Mouse (Mus musculus): ENCODE measurements at regions not wholly inside any gene's neighbourhood (a gene's known extent, or its start where the extent isn't known, plus 50 kb on each side); places are given as distances from the start of the nearest gene placed in this dataset.

DNA sequence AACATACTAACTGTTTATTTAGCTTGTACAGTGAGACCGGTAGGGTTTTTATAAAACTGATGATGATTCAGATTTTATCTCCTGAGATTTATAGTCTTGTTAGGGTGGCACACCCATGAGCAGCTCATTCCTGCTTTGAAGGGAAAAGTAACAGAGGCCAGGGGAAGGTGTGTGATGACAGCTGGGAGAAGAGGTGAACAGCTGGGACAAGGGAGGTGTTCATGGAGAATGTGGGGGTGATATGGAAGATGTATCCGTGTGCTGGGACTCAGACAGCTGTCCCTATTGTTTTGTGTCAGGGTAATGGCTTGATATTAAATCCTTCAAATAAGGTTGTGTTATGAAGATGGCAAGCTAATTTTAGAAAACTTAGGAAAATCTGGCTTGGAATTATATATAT, 2238.4 kb upstream of the Gm7489 start:
- DNase-seq (ENCODE audit: low spot score) = no peak

DNA sequence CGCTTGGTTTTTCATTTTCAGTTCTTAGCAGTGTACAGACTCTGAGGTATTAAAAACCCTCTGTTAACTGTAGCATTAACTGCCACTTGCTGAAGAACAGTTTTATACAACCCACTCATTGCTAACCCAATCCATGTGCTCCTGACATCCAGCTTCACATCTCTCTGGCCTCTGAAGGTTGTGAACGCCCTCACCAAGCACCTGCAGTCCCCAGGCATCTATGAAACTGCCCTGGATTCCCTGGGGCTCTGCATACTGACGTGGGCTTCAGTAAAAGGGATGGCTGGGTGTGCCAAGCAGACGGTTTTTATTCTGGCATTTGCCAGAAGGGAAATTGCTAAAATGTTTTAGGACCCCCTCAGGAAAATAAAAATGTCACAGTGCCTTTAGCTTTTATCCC, 2232.2 kb upstream of the Gm7489 start:
- DNase-seq (ENCODE audit: low spot score) = no peak

DNA sequence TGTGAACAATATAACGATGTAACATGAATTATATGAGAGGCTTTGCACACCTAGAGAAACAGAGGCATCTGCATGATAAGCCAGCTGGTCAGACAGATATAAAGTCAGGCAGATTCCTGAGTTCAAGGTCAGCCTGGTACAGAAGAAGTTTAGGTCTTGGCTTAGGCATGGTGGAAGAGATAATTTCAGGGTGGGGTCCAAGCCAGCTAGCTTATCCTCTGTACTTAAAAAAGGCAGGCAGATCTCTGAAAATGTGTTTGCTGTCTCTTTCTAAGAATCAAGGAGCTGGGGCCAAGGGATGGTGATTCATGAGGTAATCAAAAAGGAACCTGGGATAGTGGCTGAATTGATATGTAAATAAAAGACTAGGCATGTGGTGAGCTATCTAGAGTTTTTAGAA, 2227.1 kb upstream of the Gm7489 start:
- no peak for DNase-seq (ENCODE audit: low spot score)

DNA sequence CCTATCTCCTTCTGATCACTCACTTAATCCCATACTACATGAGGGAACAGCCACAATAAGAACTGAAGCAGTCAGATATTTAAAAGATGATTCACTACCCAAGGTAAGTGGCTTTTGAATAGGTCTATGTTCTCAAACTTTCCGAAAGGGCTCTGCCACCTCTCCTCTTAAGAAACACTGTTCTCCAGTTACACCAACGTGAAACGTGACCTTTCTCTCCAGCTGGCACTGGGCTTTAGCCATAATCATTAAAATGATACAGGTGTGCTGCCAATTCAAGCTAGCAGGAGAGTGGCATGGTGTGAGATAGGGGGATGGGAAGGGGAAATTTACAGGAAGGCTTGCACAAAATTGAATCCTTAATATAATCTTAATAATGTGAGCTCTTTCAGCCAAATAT, 2216.4 kb upstream of the Gm7489 start:
- DNase-seq (ENCODE audit: low spot score) = no peak

DNA sequence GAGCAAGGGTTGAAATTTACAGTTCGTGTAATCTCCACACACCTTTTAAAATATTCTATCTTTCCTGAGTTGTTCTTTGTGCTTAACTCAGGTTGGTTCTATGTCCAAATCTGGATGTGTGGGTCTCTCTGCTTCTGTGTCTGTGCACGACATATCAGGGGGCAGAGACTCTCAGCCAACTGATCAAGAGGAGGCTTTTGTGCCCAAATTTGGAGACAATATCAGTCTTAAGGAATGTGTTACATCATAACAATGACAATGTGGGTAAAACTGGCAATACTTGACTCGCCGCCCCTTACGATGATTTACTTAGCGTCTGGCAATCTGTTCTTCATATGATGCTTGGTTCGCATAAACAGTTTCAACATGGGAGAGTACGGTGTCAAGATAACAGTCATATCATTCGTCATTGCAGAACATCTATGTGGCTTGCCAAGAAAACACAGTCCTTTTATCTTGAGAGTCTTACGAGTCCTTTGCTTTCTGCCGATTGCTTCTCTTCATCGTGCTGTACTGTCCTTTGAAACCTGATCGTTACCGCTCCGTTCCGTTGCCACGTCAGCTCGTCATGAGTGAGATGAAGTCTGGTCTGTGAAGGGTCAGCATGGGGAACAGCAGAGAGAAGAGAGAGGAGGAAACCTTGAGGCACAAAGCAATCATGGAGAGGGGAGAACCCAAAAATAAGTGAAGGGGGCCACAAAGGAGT, 2212.9 kb upstream of the Gm7489 start:
- no peak for DNase-seq (ENCODE audit: low spot score)

DNA sequence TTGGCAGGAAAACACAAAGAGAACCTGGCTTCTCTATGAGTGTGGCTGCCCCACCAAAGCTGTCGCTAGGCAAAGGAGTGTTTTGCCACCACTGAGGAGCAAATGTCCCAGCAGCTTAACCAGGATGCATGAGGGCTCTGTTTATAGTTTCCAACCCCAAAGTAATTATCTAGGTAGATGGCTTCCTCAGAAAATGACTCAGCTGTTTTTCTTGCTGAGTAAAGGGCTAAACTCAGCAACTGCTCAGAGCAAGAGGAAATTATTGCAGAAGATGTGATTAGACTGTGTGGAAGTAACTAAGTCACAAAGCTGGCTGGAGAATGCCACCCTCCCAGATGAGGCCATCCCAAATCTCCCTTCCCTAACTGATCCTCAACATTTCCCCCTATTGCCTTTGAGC, 2211.2 kb upstream of the Gm7489 start:
- no peak for DNase-seq (ENCODE audit: low spot score)

DNA sequence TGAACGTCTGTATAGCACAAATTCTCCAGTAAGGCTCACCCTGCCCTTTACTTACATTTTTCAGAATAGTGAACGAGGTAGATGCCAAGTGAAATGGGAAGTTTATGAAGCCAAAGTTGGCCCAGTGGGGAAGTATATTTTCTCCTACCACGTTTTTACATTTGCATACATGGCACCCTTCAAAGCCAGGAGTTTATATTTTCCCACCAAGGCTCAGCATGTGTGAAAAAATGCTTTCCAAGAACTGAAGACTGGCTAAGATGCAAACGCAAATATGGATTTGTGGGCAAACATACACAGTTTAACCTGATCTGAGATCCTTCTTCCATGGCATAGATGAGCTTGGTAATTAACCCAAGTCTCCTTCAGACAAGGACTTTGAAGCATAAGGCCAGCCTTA, 2209.4 kb upstream of the Gm7489 start:
- no peak for DNase-seq (ENCODE audit: low spot score)

DNA sequence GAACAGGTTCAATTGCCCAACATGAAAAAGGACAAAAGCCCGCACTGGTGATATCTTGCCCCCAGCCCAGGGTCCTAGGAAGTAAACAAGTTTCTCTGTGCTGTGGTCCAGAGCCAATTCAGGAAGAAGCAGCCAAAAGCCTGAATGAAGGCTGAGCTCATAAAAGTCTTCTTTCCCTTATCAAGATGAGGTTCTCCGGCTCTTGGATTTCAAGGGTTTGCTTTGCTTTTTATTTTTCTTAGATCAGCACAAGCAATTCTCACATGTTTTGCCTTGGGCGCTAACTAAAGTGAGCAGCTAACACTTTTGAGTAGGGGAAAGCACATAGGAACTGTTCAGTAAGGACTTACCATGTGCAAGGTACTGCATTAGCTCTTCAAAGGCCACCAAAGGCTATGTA, 2208.0 kb upstream of the Gm7489 start:
- no peak for DNase-seq (ENCODE audit: low spot score)

DNA sequence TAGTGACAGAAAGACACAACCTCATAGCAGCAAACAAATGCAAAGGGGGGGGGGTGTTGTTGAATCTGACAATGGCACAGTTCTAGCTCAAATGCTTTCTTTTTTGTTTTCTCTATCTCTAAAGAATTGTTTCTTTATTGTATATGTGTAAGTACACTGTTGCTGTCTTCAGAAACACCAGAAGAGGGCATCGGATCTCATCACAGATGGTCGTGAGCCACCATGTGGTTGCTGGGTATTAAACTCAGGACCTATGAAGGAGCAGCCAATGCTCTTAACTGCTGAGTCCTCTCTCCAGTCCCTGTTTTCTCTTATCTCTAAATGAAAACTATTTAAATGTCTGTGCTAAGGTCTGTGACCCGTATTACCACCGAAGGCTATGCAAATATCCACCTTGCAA, 2207.4 kb upstream of the Gm7489 start:
- no peak for DNase-seq (ENCODE audit: low spot score)

DNA sequence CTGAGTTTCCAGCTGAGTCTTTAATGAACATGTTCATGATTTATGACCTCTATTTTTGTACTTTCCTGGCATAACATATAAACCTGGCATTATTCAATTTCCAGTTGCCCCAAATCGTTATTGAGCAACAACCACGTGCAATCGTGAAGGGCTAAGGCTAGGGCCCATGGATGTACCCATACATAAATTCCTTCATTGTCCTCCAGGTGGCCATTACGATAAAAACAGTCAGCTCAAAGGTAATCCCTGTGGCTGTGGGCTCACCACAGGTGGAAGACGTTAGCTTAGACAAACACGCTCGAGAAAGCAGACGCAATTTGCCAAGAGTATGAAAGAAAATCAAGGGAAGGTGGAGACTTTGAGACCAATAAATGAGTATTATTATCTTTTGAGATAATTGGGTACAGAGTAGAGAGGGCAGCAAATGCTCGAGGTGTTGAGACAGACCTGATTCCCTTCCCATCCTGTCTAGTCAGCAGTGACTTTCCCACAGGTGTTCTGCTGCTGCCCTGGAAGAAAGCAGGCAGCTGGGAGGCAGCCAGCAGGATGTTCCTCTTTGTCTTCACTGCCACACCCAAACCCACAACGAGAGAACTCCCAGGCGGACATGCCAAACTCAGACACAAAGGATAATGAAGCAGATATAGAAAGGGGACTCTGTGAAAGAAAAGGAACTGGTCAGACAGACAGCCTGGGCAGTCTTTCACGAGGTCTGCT, 2205.4 kb upstream of the Gm7489 start:
- DNase-seq (ENCODE audit: low spot score) = no peak

DNA sequence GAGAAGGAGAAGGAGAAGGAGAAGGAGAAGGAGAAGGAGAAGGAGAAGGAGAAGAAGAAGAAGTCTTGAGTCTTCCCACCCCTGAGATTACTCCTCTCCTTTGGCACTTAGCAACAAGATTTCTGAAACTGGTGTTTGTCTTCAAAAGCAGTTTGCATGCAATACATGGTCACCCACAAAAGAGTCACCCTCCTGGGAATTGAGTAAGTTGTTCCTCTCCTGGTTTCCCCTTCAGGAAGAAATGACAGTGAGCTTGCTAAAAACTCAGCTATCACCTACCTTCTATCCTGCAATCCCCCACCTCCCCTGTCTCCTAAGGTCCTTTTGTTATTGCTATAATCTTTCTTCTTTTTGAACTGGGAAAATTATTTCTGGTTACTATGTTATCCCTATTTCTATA, 2204.2 kb upstream of the Gm7489 start:
- DNase-seq (ENCODE audit: low spot score) = no peak

DNA sequence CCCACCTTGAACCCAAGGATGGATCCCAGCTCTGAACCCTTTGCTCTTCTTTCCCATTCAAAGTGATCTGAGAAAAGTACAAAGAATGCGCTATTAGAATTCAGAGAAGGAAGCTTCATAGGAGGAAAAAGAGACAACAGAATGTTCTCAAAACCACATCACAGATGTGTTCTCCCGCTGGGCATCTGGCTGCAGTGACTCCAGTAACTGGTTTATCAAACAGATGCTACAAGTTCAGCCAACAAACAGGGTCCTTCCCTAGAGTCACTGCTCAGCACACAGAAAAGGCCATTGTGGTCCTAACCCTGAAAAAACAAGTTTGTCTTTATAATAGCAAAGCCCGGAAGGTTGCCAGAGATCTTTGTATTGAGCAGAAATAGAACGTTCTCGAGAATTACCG, 2203.5 kb upstream of the Gm7489 start:
- no peak for DNase-seq (ENCODE audit: low spot score)

DNA sequence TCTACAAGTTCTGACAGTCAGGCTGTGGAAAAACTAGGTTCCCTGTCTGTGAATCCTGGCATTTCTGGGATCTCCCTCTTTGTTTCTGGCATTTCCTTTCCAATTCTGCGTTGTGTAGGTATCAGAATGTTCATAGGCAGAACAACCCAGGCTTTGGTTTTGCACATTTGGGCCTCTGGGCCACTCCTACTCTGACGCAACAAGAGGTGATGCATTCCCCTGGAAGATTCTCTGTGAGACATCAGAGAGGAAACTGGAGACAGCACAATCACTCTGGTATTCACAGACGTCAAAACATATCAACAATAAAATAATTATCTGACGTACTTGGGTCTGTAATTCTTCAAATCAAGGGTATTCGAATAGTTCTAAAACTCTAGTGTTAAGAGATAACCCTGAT, 2202.4 kb upstream of the Gm7489 start:
- no peak for DNase-seq (ENCODE audit: low spot score)

DNA sequence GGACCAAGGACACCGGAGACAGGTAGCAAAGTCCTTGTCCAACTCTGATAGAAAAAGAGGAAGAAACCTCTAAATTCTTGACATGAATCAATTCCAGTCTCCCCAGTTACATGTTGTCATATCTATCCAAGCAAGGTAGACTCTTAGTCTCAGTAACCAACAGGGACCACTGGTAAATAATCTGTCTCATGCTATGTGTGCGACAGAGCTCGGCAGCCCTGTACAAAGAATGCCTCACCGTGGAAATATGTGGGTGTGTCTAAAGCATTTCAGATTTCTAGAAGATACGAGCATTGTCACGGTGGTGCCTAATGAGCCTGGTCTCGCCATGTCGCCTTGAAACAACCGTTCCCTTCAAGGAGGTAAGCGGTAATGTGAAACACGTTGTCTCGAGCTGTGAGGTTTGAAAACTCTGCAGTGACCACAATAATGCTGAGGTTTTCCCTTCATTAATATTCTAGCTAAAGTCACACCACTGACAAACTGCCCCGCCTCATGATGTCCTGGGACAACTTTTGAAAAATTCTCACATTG, 2197.6 kb upstream of the Gm7489 start:
- no peak for DNase-seq (ENCODE audit: low spot score)

DNA sequence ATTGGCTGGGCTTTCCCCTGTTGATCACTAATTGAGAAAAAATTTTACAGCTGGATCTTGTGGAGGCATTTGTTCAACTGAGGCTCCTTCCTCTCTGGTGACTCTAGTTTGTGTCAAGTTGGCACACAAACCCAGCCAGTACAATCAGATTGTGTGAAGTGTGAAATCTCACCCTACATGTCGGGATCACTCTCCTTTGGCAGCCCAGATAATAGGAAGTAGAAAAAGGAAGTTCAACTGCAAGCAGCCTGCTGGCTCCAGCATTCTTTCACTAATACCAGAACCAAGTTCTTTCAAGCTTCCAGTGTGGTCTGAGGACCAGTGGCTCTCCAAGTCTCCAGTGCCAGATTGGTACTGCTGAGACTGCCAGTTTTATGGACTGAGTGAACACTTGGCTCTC, 2195.2 kb upstream of the Gm7489 start:
- no peak for DNase-seq (ENCODE audit: low spot score)

DNA sequence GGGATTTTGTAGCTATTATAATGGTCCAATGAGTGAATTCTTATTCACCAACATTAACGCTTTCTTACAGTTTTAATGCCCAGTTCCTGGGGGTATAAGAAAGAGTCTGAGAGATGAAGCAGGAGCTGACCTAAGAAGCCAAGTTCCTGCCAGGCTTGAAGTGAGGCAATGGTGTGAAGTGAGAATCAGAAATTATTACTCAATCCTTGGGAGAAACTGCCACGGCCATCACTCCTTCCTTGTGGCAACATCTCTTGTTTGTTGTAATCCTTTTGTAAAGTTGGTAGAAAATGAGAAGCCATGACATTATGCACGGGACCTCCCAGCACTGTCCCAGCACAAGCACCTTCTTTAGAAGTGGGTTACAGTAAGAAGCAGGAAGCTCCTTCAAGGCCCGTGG, 2192.0 kb upstream of the Gm7489 start:
- DNase-seq (ENCODE audit: low spot score) = no peak

DNA sequence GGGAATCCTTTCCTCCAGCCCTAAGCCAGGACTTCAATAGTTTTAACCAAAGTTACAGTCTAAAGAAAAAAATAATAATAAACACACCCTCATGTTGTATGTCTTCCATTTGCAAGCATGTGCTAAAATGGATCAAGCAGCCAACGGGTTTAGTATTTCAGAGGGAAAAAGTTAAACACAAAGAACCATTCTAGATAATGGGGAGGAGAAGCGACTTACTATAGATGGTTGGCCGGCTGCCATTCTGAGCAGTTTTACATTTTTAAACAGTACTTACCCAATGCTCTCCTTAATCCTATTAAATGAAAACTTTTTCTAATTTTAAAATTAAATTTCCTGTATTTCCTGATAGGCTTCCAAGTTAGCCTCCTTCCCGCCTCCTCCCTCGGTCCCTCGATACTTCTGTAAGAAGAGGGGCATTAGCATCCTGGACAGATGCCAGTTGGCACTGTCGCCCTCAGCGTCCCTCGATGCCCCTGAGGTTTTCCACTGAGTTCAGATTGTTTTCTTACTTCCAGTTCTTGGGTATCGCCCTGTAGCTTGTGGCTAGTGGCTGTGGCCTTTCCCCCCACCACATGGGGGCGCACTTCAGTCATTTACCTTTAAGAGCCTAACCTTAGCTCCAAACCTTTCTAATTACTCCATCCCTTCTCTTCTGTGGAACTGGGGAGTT, 2188.2 kb upstream of the Gm7489 start:
- DNase-seq (ENCODE audit: low spot score) = no peak

DNA sequence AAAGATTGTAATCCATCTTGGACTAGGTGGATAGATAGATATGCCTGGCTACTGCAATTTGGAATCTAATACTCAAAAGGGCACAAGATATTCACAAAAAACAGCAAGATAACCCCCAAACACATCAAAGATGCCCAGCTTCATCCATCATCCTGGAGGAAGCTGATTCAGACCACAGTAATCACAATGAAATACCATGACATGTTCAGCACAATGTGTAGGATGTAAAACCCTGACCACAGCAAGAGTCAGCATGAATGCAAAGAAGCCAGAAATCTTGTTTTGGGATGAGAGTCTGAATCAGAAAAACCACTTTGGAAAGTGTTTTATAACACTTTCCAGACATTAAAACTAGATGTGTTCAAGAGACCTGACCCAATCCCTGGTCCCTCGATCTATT, 2180.5 kb upstream of the Gm7489 start:
- no peak for DNase-seq (ENCODE audit: low spot score)

DNA sequence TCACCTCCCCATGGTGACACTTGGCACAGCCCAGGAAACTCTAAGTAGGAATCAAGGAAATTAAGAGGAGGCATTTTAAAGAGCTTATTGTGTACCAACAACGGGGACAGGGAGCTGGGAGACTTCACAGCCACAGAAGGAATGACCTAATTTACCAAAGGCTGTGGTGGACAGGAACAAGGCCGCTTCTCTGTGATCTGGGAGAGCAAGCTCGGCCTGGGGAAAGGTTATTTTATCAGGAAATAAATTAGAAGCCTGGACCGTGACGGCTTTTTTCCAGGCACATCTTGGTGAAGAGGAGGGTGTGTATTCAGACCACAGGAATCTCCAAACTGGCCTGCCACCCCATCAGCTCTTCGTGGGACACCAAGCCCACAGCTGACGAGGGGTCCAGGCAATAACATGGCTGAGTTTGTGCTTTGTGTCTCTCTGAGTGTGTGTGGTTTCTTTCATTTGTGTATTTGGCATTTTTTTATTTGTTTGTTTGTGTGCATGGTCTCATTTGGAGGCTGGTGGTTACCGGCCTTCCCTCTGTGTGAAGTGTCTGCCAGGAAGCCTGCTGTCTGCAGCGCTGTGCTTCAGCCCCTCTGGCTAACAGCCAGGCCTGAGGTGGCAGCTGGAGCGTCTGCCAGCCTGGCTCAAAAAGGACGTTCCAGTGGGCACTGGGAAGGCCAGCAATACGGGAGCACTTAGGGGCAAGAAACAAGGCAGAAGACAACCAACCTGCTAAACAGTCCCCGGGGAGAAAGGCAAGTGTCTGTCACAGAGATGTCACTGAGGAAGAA, 2174.6 kb upstream of the Gm7489 start:
- DNase-seq (ENCODE audit: low spot score) = no peak

DNA sequence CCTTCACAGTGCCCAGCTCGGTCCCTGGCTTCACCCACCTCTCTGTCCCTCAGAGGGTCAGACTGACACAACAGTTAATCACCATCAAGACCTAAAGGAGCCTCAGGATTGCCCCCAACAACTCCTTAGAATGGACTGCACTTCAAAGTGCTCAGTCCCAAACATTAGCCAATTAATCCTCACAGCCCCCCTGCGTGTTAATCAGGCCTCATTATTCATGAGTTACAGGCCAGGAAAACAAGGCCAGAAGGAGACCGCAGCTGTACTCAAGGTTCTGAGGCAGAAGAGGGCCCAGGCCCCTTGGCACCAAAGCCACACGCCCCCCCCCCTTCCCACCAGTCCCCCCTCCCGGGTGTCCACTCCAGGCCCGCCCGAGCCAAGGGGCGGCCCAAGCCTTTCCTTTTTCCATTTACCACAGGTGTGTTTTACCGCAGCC, 2163.8 kb upstream of the Gm7489 start:
- no peak for DNase-seq (ENCODE audit: low spot score)

DNA sequence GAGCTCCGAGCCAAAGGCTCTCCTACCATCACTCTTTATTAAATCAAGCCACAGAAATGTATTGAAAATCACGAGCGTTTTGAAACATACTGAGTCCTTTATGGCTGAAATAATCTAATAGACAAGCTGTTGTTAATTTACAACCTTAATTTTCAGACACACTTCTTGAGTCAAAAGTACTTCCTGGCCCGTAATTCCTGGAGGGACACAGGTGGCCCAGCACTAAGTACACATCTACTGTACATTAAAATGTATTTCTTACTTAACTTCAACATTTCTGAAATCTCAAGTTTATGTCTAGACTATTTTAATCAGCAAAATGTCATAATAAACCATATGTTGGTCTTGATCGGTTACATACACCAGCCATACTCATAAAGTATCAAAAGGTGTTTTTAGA, 2163.3 kb upstream of the Gm7489 start:
- DNase-seq (ENCODE audit: low spot score) = no peak

DNA sequence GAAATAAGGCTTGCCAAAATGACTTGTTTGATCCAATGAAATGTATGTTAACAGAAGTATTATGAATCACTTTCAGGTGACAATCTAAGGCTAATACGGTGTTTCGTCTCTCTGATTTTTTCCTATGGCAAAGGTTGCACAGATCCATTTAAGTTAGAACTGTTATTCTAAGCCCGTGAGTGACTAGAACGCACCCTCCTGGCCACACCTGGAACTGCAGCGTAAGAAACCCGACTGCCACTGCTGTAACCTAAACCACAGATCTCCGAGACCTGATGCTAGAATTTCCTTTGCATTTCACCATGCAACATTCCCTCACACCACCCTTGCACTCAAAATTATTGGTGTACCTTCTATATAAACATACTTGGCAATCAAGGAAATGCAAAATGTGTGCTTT, 2160.6 kb upstream of the Gm7489 start:
- DNase-seq (ENCODE audit: low spot score) = no peak

Measured in layer of hippocampus, adult 9-10 months (tissue).